Mouse (Mus musculus) kidney, postnatal 25 days (tissue): ENCODE measurements around the gene Dhdh.
"Not testable (repeated sequence)": the region's sequence is repeated elsewhere in the genome, so short reads cannot be mapped to it uniquely, and the experiment has no call there.

Experiments
- DNase-seq, 2 experiments: peaks; one replicate each; pipeline ENCODE4 v3.0.0; 2021; ENCODE audit warnings: mixed read lengths in 2 of 2

Gene Dhdh

DNA sequence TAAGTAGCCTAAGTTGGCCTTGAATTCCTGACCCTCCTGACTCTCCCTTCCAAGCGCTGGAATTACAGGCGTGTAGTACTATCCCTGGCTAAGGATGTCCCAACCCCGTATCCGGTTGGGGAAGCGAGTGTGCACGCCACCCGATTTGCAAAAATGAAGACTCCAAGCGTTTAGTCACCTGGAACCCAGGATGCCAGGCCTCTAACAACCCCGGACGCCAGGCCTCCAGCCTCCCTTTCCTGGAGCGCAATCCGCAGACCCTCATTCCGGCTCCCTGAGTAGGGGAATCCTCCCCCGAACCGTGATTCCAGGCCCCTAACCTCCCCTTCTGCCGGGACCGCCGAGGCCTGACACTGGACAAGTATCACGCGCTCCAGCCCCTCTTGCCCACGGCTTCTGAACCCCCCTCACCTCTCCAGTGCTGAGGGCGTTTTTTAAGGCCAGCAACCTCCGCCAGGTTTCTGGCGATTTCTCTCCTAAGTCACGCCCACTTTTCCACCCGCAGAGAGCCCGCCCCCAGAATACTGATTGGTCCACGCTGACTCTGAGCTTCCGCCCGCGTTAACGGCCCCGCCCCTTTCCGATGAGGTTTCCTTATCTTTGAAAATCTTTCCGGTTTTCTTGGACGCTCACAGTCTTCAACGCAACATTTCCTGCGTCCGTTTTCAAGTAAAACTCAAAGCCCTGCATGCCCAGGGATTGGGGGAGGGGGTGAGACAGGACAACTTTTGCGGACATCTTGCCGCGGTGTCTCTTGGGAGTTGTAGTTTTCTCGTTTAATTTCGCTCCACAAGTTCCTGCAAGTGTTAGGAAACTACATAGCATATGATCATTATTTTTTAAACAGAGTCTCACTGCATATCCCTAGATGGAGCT lies 21.5 kb upstream of the Dhdh start, which contains the start of gene Nucb1:
Gene Nucb1, minus strand, starts transcription at position 495 of the 876 bp plus-strand sequence.
- DNase-seq: peak; percentile 96 to 97

DNA sequence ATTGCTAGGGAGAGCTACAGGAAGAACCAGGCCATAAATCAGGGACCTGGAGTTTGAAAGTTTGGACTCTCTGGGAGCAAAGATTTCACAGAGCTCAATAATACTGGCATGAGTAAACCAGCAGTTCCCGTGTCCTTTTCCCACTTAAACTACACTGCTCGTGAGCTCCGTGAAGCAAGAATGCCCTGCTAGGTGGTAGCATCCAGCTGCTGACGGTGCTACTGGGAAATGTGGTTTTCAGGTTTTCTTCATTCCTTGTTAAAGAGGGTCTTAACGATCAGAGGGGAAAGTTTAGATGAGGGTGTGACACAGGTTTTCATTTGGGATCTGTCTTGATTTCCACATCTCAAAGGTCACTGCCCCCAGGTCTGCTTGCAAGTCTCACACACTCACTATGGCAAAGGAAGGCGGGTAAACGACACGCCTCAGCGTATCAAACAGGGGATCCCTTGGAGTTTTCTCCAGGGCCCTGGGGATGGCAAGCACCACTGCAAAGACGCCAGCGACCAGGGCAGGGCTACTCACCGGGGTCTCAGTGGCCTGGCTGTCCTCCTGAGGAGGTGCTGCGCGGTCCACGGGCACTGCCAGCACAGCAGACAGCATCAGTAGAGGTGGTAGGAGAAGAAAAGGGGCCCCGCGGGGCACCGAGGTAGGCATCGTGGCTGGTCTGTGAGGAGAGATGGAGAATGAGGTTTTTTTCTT lies 20.7 kb upstream of the Dhdh start:
- peak in 1 of 2 experiments; percentile 34 for DNase-seq

DNA sequence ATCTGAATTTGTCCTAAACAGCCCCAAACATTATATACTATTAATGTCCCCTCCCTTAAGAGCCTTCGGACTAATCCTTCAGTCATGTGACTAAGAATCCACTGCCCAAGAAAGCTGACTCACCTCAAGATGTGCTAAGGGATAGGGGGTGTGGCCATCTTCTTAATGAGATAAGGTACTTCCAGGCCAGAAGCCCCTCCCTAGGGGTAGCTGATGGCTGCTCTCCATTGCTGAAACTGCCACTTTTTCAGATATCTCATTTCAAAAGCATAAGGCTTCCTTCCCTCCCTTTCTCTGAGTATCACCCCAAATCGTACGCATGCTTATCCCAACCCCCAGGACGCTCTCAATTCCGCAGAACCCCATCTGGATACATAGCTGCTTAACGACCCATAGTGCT lies 20.0 kb upstream of the Dhdh start:
- no peak for DNase-seq

DNA sequence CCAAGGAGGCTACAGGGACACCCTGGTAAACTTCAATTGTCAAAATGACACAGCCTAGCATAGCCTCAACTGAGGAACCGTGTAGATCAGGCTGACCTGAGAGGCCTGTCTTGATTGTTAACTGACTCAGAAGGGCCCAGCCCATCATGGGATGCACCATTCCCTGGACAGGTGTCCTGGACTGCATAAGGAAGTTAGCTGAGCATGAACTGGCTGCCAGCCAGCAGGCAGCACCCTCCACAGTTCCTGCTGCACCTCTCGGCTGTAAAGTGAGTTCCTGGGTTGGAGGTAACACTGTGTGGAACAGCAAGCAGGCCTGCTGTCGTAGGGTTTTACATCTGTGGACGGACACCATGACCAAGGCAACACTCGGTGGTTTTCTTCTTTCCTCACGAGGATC lies 19.0 kb upstream of the Dhdh start:
- DNase-seq: peak; percentile 51 to 74

DNA sequence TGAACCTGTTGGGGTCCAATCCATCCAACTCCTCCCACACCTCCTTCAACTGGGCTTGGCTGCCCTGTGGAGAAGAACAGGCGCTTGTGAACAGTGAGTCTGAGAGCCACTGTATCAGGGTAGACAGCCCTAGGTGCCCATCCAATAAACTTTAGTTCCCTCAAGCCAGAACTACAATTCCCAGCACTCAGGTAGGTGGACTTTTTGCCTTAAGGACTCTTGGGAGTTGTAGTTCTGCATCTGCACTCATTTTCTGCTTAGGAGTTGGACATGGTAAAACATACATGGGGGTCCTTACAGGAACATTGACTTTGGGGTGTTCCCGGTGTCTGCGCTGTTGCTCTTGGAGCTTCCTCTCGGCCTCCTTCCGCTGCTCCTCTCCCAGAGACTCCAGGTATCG lies 9.8 kb upstream of the Dhdh start:
- DNase-seq: no peak

DNA sequence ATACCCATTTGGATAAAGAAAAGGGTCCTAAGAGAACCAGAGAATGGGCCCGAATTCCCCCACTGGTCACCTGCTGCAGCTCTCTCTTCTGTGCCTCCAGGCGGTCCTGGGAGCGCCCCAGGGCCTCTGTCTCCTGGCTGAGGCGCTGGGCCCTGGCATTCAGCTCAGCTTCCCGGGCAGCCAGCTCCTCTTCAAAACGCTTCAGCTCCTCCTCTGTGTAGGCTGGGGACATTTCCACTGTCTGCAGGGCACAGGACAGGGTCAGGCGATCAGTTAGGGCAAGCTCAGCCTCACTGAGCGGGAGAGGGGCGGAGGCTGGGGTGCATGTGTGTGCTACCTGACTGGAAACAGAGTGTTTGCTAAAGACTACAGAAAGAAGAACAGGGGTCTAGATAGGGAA lies 5.9 kb upstream of the Dhdh start:
- no peak for DNase-seq

DNA sequence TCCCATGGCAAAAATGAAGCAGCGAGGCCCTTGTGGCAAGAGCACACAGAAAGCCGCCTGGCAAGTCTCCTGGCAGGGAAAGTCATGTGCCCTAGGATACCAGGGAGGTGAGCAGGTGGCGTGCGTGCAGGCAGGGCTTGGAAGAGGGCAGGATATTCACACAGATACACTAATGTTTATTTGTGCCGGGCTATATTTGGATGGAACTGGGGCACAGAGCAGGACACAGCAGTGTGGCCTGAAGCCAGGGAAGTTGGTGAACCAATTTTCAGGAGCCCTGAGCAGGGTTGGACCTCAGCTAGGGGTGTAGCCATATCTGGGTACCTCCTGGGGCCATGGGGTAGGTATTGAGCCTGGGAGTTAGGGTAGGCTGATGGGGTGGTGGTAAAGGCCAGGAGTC lies 4.3 kb upstream of the Dhdh start:
- no peak for DNase-seq

DNA sequence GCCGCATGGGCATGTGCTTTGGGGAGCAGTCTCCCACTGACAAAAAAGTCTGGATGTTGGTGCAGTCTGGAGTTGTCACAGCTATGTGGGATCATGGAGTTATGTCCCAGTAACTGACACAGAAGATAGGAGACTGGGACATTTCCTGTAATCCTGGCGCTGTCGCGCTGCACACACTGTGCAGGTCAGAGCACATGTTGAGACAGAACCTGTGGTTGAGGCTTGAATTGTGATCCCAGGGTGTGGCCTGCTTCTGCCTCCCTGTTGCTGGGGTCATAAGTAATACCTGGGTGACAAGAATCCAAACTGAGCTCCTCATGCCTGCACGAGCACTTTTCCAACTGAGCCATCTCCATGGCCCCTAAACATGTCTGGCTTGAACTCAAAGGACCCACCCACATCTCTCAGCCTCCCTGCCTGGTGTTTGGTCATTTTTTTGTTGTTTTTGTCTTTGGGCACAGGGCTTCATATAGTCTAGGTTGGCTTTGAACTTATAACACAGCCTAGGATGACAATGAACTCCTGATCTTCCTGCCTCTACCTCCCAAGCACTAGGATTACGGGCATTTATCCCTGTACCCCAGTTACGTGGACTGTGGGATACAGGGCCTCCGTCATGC lies 3.7 kb upstream of the Dhdh start:
- DNase-seq: no peak

DNA sequence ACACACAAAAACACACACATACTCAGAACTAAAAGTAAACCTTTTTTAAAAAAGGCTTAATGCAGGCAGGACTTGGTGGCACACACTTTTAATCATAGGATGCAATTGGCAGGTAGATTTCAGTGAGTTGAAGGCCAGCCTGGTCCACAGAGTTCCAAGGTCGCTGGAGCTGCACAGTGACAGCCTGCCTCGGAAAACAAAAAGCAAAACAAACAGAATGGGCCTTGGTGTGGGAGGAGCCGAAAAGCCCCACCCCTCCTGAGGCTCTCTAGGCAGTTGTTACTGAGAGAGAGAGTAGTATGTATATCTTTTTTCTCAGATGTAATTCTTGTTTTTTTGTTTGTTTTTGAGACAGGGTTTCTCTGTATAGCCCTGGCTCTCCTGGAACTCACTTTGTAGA lies 2.7 kb upstream of the Dhdh start:
- DNase-seq: peak; percentile 65 to 69

DNA sequence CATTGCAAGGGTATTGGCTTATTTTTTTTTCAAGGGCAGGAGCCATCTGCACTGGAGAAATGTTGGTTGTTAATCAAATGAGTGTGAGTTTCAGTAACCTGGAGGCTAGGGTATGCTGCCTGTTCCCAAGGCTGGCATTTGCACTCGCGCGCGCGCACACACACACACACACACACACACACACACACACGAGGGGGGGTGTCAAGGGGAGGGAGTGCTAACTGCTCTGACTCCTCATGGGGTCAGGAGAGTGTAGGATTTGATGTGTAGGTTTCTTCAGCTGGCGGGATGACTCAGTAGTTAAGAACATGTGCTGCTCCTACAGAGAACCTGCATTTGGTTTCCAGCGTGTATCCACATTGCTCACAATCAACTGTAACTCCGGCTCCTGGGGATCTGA lies 2.2 kb upstream of the Dhdh start:
- no peak for DNase-seq

DNA sequence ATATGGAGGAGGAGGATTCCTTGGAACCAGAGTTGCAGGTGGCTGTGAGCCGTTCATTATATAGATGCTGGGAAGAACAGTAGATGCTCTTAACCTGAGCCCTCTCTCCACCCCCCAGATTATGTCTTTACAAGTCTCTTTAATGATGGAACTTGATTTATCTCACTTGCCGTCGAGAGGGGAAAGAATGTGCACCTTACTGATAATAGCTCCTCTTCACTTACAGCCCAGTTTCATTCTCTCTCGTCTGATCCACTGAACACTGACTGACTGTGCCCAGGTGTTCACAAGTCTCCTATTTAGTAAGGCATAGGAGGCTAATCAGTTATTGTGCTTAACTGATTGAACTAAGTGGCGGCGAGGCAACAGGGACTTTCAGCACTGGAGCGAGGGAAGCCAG lies 973 bp upstream of the Dhdh start:
- DNase-seq: no peak

DNA sequence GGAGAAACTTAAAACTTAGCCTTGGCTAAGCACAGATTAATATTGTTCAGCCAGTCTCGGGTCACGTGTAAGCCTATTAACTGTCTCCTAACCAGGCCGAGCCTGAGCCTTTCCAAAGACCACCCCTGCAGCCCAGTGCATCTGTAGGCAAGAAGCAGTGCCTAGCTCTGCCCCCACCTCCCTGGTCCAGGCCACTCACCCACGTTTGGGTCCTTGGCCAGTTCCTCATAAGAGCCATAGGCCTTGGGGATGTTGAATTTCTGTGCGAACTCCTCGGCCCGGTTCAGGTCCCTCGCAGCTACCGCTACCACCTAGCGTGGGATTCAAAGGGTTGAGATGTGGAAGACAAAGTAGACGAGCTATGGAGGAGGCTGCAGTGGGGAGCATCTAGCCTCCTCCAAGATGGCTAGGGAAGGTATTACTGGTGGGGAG lies 728 bp downstream of the Dhdh start:
- no peak for DNase-seq

DNA sequence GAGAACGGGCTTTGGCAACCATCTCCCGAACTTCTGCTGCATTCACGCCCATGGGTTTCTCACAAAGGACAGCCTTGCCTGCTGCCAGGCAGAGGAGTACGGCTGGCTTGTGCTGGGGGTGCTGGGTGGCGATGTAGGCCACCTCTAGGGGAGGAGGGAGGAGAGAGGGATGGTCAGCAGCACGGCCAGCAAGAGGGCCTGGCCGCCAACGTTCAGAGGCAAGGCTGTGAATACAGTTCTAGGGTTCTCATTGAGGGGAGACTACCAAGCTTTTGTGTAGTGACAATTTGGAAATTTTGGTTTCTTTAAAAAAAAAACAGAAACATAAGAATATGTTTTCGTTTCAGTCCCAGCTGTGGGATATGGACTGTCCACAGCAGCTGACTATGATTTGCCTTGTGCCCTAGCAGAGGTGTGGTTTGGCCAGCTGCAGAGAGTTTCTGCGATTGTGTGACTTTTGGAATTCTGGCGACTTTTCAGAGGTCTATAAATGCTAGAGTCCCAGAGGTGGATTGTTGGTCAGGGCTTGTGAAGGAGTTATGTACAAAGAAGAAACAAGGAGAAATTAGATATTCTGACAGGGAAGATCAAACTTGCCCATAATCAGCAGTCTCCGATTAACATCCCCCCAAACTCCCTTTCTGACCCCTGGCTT lies 1.7 kb downstream of the Dhdh start, which contains the start of gene Gm45808:
Gene Gm45808, minus strand, starts transcription at position 51 of the 655 bp plus-strand sequence.
- no peak for DNase-seq

DNA sequence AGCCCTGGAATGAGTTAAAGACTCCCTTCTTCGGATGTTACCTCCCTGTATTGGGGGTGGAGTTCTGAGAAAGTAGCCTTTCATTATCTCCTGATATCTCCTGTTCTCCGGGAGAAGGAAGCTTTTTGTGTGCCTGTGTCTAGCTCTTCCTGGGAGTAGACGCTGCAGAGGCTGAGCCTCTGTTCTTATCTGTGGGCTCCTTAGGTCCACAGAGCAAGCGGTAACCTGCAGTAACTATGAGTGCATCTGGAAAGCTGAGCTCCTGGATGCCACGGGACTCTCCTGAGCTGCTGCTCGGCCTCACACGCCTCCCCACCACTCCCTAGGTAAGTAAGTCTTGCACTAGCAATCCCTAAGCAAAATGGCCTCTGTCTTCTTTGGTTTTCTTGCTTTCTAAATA lies 2.4 kb downstream of the Dhdh start:
- no peak for DNase-seq

DNA sequence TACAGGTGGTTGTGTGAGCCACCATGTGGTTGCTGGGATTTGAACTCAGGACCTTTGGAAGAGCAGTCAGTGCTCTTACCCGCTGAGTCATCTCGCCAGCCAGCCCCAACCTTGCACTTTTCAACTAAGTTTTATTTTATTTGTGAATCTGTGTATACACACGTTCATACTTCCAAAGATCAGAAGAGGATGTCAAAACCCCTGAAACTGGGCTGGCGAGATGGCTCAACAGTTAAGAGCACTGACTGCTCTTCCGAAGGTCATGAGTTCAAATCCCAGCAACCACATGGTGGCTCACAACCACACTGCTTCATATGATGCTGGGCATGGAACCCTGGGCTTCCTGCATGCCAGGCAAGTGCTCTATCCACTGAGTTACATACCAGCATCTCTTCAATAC lies 3.6 kb downstream of the Dhdh start:
- not testable (repeated sequence) for DNase-seq

DNA sequence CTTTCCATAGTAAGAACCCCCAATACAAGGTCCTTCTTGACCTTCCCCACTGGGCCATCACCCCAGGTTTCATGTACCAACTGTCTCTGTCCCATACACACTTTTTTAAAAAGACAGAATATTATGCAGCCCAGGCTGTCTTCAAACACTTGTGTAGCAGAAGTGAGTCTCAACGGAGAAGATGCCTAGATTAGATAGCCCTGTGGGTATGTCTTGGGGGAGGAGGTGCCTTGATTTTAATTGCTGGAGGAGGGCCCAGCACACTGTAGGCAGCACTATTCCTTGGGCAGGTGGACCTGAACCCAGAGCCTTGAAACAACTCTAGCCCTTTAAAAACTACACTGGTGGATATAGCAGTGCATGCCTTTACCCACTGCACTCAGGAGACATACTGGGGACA lies 6.4 kb downstream of the Dhdh start:
- DNase-seq: no peak

DNA sequence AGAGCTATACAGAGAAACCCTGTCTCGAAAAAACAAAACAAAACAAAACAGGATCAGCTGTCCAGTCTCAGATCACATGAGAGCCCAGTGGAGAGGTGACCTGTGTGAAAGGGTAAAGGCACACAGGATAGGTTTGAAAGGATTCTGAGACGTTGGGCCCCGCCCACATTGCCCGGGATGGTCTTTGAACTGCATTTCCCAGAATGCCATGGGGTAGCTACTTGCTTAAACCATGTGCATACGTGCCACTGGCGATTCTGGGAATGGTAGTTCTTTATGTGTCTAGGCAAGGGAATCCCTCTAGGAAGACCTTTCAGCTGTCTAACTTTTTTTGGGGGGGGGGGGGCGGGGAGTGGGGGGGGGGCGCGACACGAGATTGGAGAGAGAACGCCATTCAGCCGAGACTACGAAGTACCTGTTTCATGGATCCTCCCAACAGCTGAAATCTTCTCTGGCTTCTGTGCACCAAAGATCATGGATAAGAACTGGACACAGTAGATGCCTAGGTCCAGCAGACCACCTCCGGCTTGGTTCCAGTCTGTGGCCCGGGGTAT lies 7.2 kb downstream of the Dhdh start, which contains the start of gene Tulp2:
Gene Tulp2, plus strand, starts transcription at position 504 of the 554 bp plus-strand sequence.
- DNase-seq: peak; percentile 83 to 84

DNA sequence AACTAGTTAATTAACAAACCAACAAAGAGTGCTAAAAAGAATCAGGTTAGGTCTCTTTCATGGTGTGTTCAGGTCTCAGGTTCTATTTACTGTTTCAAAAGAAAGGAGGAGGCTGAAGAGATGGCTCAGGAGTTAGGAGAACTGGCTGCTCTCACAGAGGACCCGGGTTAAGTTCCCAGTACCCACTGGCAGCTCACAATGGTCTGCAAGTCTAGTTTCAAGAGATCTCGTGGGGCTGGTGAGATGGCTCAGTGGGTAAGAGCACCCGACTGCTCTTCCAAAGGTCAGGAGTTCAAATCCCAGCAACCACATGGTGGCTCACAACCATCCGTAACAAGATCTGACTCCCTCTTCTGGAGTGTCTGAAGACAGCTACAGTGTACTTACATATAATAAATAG lies 8.3 kb downstream of the Dhdh start:
- DNase-seq: not testable (repeated sequence)

DNA sequence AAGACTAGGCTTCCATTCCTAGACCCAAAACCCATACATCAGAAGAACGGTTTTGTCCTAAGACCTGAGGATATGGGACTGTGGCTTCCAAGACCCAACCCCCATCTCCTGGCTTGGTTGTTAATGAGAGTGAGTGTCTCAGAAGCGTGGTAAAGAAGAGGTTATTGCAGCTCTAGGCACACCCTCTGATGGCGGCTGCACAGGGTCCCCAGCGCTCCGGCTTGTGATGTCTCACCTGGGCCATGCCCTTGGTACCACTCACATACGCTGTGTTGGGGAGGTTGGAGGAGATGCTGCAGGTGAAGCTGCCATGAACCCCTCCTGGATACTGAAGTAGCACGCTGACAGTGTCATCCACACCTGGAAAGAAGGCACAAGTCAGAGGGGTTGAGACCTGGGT lies 9.8 kb downstream of the Dhdh start:
- peak in 1 of 2 experiments; percentile 37 for DNase-seq

DNA sequence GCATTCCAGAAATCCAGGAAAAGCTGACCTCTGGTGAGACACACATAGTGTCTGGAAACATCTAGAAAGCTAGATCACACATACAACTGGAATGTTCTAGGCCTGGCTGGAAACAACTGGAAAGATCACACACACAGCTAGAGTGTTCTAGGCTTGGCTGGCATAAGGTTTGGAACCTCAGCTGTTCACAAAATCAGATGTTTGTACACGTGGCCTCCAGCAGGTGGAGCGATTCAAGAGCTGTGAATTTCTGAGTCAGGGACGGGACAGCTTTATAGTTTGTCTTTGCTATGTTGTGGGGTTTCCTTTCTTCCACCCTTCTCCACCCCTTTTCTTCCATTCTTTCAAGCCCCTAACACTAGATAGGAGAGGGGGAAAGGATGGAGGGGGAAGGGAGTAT lies 11.6 kb downstream of the Dhdh start:
- DNase-seq: peak; percentile 74

DNA sequence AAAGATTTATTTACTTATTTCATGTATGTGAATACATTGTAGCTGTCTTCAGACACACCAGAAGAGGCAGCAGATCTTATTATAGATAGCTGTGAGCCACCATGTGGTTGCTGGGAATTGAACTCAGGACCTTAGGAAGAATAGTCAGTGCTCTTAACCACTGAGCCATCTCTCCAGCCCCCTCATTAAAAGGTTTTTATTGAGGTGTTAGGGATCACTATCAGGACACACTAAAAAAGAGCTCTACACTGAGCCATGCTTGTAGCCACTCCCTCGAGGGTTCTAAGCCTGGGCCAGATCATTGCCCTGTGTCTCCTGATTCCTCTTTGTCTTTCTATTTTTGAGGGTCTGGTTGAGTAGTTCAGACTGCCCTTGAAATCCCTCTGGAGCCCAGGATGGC lies 12.2 kb downstream of the Dhdh start:
- no peak for DNase-seq

DNA sequence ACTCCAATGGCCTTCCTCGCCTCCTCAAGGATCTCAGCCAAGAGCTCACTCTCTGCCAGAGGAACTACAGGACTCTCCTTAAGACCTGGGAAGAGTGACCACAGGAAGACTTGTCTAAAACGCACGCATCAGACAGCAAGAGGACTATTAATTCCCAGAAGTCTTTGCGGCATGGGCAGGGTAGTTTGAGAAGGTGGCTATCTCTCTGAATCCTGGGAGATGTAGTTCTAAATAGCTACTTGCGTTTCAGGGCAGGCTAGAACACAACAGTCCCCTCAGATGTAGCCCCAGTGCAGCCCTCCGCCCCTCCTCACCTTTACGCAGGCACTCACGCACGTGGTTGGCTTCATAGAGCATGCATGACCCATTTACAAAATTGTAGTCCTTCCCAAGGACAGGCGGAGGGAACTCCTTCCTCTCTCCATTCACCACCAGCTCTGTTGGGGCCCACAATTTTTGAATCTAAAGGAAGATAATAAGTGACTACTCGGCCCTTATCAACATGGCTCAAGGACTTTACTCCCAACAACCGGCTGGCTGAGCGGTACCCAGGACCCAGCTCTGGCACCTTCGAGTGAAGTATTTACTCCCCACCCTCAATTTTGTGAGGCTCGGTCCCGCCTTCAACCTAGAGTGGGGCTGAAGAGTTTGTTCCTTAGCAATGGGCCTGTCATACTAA lies 13.2 kb downstream of the Dhdh start:
- peak; percentile 61 to 68 for DNase-seq
